Mouse (Mus musculus) midbrain, embryonic 16.5 days (tissue): Measurements from ENCODE around the gene Flywch1. TPM values are rescaled to one million over a fixed set of nuclear protein-coding genes. Genes with fewer than 3 reads are reported as not detected.

Experiments
- ATAC-seq: fragments of 200-750 bp; cut with Nextera tagmentation; 2 replicates; pipeline ENCODE4 v1.8.0; 2017; ENCODE audit warnings: moderate TSS enrichment
- H3K27ac ChIP-seq: fragments of 300-500 bp; sonication (generic); 2 replicates; pipeline ENCODE4 v1.5.1; 2014; ENCODE audit warnings: mild to moderate bottlenecking, low read length, mixed read lengths
- H3K27me3 ChIP-seq: fragments of 300-500 bp; sonication (generic); 2 replicates; pipeline ENCODE4 v1.6.1; 2014; ENCODE audit warnings: low read depth, low read length, mixed read lengths; ENCODE audit not compliant: control insufficient read depth, insufficient read depth
- H3K36me3 ChIP-seq: fragments of 300-500 bp; sonication (generic); 2 replicates; pipeline ENCODE4 v1.6.1; 2014; ENCODE audit warnings: mild to moderate bottlenecking, low read length, moderate library complexity, mixed read lengths; ENCODE audit not compliant: control insufficient read depth, insufficient read depth
- H3K4me1 ChIP-seq: fragments of 300-500 bp; sonication (generic); 2 replicates; pipeline ENCODE4 v1.6.1; 2014; ENCODE audit warnings: mild to moderate bottlenecking, low read length, mixed read lengths; ENCODE audit not compliant: control insufficient read depth, insufficient read depth
- H3K4me2 ChIP-seq: fragments of 300-500 bp; sonication (generic); 2 replicates; pipeline ENCODE4 v1.6.1; 2014; ENCODE audit warnings: mild to moderate bottlenecking, low read length, mixed read lengths
- H3K4me3 ChIP-seq: fragments of 300-500 bp; sonication (generic); 2 replicates; pipeline ENCODE4 v1.5.1; 2014; ENCODE audit warnings: low read depth, mild to moderate bottlenecking, low read length, moderate library complexity, mixed read lengths
- H3K9ac ChIP-seq: fragments of 300-500 bp; sonication (generic); 2 replicates; pipeline ENCODE4 v1.6.1; 2014; ENCODE audit warnings: low read depth, low read length, mixed read lengths
- H3K9me3 ChIP-seq: fragments of 300-500 bp; sonication (generic); replicated peaks from 2 replicates; pipeline ENCODE4 v1.6.1; 2014; ENCODE audit warnings: mild to moderate bottlenecking, low read length, mixed read lengths; ENCODE audit not compliant: control insufficient read depth, poor library complexity, severe bottlenecking
- WGBS: fragments of 180-500 bp; shearing (Covaris S2); extraction: QIAGEN DNeasy Blood & Tissue Kit; methylation state at CpG from one replicate; pipeline ENCODE4 v1.1.7; 2014; 5-methylcytosine and 5-hydroxymethylcytosine counted together
- polyA plus RNA-seq: library from polyadenylated mRNA; unstranded; fragments of >200 nt; fragmentation: Nextera tagmentation; extraction: Ambion mirVana; gene quantifications from 2 replicates; pipeline ENCODE4 v1.2.1, GENCODE M21; 2015

Flywch1 gene
- polyA plus RNA-seq, 1 experiment from 2014 or later, result 205 TPM

- ATAC-seq, result no peak
- peaks cover 45% of the 10 kb centered on the region for H3K27me3 ChIP-seq
- WGBS, result 22% methylated on average over 8 of the region's 8 CpGs
These were observed 27.3 kb downstream of the Flywch1 start for GRCm38 (mm10) chr17:23744076-23744475.

DNA sequence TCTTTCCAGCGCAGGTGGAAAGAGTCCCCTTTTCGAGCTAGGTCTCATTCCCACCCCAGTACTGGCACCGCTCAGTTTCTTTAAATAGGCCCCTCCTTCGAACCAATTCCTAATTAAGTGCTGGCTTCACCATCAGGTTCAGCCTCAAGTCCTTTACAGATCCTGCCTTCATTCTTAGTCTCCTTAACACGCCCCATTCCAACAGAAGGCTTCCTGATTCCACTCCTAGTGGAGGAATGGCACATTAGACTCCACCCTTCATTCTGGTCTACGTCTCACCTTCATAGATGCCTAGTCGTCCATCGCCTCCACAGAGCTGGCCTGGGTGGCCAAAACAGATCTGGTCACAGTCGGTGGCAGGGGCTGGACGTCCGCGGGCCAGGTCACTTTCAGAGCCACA, 28.5 kb downstream of the Flywch1 start:
- no peak overlapping the region for H3K4me3 ChIP-seq
- peaks cover 45% of the 10 kb centered on the region for H3K27me3 ChIP-seq
- no peaks in the 10 kb centered on the region for H3K9me3 ChIP-seq
- H3K9ac ChIP-seq, result no peak overlapping the region
- no peak overlapping the region for H3K27ac ChIP-seq
- H3K36me3 ChIP-seq, result no peaks in the 10 kb centered on the region
- ATAC-seq, result no peak
- 65% methylated on average over 12 of the region's 12 CpGs for WGBS
- H3K4me1 ChIP-seq, result peaks cover 35% of the 10 kb centered on the region
- no peak overlapping the region for H3K4me2 ChIP-seq

More at GRCm38 (mm10) chr17:23744076-23744475, 27.3 kb downstream of the Flywch1 start:
- no peak overlapping the region for H3K9ac ChIP-seq
- no peaks in the 10 kb centered on the region for H3K9me3 ChIP-seq
- no peaks in the 10 kb centered on the region for H3K36me3 ChIP-seq
- no peak overlapping the region for H3K4me2 ChIP-seq
- H3K4me1 ChIP-seq, result peaks cover 23% of the 10 kb centered on the region
- H3K27ac ChIP-seq, result no peak overlapping the region
- no peak overlapping the region for H3K4me3 ChIP-seq

DNA sequence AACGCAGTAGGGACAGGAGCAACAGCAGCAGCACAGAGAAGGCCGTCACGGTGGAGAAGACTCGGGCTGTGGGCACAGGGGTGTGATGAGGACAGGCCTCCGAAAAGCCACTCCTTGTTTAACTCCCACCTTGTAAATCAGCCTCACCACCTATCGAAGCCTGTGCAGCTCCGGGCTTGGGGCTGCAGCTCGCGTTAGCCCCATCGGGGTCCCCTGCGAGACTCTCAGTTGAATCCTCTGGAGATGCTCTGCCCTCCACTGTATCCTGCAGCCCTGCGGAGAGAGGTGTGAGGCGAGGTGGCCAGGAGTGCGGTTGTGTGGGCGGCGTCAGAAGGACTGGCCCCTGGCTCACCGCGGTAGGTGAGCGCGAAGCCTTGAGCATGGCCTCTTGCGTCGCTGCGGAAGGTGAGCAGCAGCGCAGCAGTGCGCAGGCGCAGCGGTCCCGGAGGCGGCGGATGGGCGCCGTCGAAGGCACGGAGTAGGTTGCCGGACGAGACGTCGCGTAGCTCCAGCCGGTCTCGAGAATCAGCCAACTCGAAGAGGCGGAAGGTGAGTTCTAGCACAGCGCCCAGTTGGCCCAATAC, 29.1 kb downstream of the Flywch1 start:
- H3K9ac ChIP-seq, result peak overlapping the region; percentile 25; the same call in 1 of the 2 replicates
- H3K27me3 ChIP-seq, result peaks cover 45% of the 10 kb centered on the region
- H3K4me2 ChIP-seq, result peak overlapping the region; percentile 52
- no peak for ATAC-seq
- H3K27ac ChIP-seq, result no peak overlapping the region
- peaks cover 38% of the 10 kb centered on the region for H3K4me1 ChIP-seq
- 7% methylated on average over 44 of the region's 44 CpGs for WGBS
- peaks cover 3% of the 10 kb centered on the region; the same call in 1 of the 2 replicates for H3K36me3 ChIP-seq
- no peaks in the 10 kb centered on the region for H3K9me3 ChIP-seq
- peak overlapping the region; percentile 28 for H3K4me3 ChIP-seq

DNA sequence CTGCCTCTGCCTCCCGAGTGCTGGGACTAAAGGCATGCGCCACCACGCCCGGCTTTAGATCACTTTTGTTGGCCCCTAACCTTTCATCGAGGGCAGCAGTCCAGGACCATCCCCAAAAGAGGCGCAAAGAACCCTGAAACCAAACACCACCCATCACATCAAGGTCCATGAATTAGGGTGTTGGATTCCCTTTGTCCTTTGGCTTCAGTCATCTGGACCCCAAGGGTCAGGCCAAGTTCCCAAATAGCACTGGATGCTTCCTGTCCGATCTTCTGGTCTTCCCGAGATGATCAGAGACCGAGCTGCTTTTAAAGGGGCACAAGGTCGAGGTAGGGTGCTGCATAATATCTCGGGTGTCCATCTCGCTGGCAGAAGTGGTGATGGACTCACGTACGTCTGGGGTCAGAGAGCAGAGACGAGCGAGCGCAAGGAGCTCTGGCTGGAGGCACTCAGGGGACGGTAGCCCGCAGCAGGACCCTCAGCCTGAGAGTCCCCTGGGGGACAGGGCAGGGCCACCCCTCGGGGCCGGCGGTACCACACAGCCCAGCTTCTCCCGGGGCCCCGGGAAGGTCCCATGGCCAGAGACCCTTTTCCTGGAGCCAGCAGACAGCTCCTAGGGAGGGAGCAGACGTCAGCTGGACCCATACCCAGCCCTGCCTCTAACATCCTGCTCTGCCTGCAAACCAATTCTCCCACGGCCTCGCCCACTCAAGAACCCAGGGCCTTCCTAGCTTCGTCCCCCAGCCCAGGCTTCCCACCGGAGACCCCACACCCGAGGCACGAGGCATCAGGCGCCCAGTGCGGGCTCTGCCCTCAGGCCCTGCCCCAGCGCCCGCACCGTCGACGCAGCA, 29.8 kb downstream of the Flywch1 start:
- Histone ChIP-seq H3K27me3 (peaks cover 40% of the 10 kb centered on the region), H3K9ac (peak overlapping the region; percentile 25; the same call in 1 of the 2 replicates), H3K9me3 (no peaks in the 10 kb centered on the region), H3K4me3 (no peak overlapping the region; the same call in none of the 2 replicates), H3K4me2 (peak overlapping the region; percentile 52; the same call in 1 of the 2 replicates), H3K27ac (no peak overlapping the region), H3K36me3 (peaks cover 3% of the 10 kb centered on the region; the same call in 1 of the 2 replicates), H3K4me1 (peaks cover 38% of the 10 kb centered on the region)
- WGBS, result 46% methylated on average over 38 of the region's 38 CpGs
- no peak for ATAC-seq

DNA sequence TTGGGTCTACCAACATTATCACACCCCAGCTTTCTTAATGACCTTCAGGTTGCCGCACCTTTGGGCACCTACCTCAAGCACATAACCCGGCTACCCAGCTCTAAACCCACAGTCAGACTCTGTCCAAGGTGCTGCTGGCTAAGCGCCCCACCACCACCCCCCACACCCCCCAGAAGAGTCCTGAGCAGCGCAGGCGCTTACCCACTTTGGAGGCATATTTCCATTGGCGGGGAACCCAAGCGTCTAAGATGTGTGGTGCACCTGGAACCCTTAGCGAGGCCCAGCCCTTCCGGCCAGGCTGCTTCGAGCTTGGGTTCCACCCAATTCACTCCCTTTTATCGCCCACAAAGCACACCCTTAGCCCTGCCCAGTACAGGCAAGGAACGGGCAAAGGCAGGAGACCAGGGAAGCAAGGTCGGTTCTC, 30.8 kb downstream of the Flywch1 start, which contains the start of gene Paqr4:
TSS of gene Paqr4 (minus strand) at position 270 of the 424 bp plus-strand sequence.
- H3K4me2 ChIP-seq, result peak within 1 kb of the TSS; percentile 91
- peak within 1 kb of the TSS; percentile 80 for H3K27ac ChIP-seq
- 7% methylated on average over 13 of the region's 13 CpGs for WGBS
- peaks cover 7% of the 10 kb centered on the region; the same call in 1 of the 2 replicates for H3K36me3 ChIP-seq
- peak within 1 kb of the TSS; percentile 76 for H3K4me3 ChIP-seq
- peak within 1 kb of the TSS; percentile 84 for H3K9ac ChIP-seq
- no peaks in the 10 kb centered on the region for H3K9me3 ChIP-seq
- no peak; the same call in 1 of the 2 replicates for ATAC-seq
- H3K4me1 ChIP-seq, result peaks cover 32% of the 10 kb centered on the region
- peaks cover 40% of the 10 kb centered on the region for H3K27me3 ChIP-seq

GRCm38 (mm10) chr17:23740136-23740584, 31.2 kb downstream of the Flywch1 start:
- peak overlapping the region; percentile 91 for H3K4me2 ChIP-seq
- H3K36me3 ChIP-seq, result peaks cover 9% of the 10 kb centered on the region; the same call in 1 of the 2 replicates
- H3K27me3 ChIP-seq, result peaks cover 40% of the 10 kb centered on the region
- ATAC-seq, result peak; percentile 84
- peak overlapping the region; percentile 84 for H3K9ac ChIP-seq
- H3K4me3 ChIP-seq, result peak overlapping the region; percentile 76
- H3K4me1 ChIP-seq, result peaks cover 29% of the 10 kb centered on the region
- H3K9me3 ChIP-seq, result no peaks in the 10 kb centered on the region
- WGBS, result under 1% methylated on average over 33 of the region's 46 CpGs
- H3K27ac ChIP-seq, result peak overlapping the region; percentile 80

GRCm38 (mm10) chr17:23739202-23740135, 31.9 kb downstream of the Flywch1 start:
- Histone ChIP-seq H3K4me3 (peak overlapping the region; percentile 76), H3K27me3 (peaks cover 35% of the 10 kb centered on the region), H3K27ac (peak overlapping the region; percentile 80), H3K9ac (peak overlapping the region; percentile 84), H3K4me1 (peaks cover 25% of the 10 kb centered on the region), H3K9me3 (no peaks in the 10 kb centered on the region), H3K4me2 (peak overlapping the region; percentile 91), H3K36me3 (peaks cover 9% of the 10 kb centered on the region; the same call in 1 of the 2 replicates)
- WGBS, result 1% methylated on average over 48 of the region's 48 CpGs
- ATAC-seq, result peak; percentile 41

DNA sequence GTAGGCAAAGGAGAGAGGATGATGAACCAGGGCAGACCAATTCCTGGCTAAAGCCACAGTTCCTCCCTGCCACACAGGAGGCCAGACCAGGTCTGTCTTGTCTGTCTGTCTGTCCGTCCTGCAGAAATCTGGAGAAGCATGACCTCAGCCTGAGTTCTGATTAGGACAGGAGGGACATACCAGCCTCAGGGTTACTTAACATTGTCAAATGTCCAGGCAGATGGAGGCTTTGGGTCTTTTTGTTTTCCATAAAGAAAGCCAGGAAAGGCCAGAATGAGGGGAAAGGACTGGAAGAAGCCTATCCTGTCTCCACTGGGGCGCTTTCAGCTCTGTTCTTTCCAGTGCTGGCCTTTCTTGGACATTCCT, 32.6 kb downstream of the Flywch1 start:
- Histone ChIP-seq H3K9me3 (no peaks in the 10 kb centered on the region), H3K27ac (peak overlapping the region; percentile 80), H3K36me3 (peaks cover 9% of the 10 kb centered on the region; the same call in 1 of the 2 replicates), H3K9ac (peak overlapping the region; percentile 84), H3K4me2 (peak overlapping the region; percentile 91), H3K4me3 (peak overlapping the region; percentile 76), H3K4me1 (peaks cover 25% of the 10 kb centered on the region), H3K27me3 (peaks cover 29% of the 10 kb centered on the region)
- 29% methylated on average over 2 of the region's 2 CpGs for WGBS
- ATAC-seq, result no peak
